Mouse (Mus musculus) thymus, postnatal 0 days (tissue): ENCODE data around the gene Cald1. TPM values are rescaled to one million over a fixed set of nuclear protein-coding genes. Genes with fewer than 3 reads are reported as not detected.

Experiments used
- DNase-seq: peaks from one replicate; pipeline ENCODE4 v3.0.0-alpha.2; 2015; ENCODE audit warnings: low spot score
- polyA plus RNA-seq: library from polyadenylated mRNA; unstranded; fragments of >200 nt; fragmentation: Nextera tagmentation; extraction: Ambion mirVana; gene quantifications from 2 replicates; pipeline ENCODE4 v1.2.1, GENCODE M21; 2015

Gene Cald1
- polyA plus RNA-seq, 1 experiment from 2014 or later: 34.0 TPM

DNA sequence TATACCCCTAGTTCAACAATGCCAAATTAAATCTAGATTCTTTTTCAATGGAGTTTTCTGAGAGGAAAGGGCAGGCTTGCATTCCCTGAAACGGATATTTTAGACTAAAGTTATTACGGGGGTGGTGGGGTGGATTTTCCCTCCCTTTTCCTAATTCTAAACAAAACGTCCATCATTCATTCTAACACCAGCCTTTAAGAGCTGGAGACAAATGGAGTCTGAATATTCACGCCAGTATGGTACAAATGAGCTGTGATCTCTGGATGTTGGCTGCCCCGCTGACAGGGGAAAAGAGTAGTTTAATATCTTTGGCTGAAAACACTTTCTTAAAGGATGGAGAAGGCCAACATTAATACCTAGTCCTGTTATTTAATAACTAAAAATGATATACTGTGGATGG is 66.4 kb downstream of the Cald1 start:
- DNase-seq: no peak

DNA sequence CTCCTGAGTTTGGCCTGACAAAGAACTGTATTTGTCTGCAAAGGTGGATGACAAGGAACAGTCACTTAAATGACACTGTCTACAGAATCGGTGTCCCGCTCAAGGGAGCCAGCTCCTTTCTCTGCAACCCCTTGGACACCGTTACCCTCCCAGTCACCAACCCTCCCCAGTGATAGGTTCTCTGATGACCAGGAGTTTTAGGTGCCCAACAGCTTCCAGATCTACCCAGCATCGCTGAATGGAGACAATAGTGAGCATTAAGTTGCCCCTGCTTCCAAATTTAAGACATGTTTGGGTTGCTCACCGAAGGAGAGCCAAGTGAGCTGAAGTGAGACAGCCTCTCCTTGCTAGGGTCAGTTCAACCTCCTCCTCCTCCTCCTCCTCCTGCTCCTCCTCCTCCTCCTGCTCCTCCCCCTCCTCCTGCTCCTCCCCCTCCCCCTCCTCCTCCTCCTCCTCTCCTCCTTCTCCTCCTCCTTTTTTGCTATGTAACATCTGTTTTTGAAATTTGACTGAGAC is 70.5 kb downstream of the Cald1 start:
- no peak for DNase-seq

DNA sequence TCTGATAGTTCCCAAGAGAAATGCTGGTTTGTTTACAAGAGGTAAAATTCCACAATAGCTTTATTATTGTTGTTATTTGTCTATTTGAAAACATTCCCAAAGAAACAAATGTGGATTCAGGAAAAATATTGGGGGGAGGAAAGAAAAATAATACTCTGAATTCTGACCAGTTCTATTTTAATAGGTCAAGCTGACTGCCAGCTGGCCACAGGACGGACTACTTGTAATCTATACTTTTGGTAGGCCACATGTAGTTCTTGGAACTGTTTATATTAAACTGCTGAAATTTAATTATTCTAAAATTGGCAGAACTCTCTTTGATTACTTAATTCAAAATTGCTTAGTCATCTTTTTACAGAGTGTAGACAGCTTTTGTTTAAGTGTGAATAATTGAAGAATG is 73.1 kb downstream of the Cald1 start:
- DNase-seq: no peak

DNA sequence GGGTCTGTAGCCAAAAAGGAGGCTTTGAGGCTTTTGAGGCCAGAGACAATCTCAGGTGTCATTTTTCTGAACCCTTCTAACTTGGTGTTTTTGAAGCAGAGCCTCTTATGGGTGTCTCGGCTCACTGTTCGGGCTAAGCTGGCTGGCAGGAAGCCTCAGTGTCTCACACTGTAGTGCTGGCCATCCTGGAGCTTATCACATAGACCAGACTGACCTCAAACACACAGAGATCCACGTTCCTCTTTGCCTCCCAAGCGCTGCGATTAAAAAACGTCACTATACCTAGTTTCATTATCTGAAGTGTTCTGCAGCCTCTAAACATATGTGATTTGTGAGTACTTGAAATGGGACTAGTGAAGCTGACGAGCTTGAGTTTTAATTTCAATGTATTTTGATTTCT is 76.1 kb downstream of the Cald1 start:
- DNase-seq: no peak

DNA sequence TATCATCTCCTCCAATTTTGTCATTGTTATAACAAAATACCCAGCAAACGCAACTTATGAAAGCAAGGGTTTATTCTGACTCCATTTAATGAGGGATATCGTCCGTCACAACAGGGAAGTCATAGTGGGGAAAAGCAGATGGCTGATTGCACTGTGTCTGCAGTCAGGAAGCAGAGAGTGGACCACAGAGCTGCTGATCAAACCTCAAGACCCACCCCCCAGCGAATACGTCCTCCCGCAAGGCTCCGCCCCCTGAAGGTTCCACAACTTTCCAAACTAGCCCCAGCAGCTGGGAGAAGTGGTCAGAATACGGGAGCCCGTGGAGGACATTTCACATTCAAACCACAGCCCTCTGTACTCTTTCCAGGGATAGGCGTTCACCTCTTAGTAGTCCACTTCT is 76.6 kb downstream of the Cald1 start:
- DNase-seq: peak; percentile 9

DNA sequence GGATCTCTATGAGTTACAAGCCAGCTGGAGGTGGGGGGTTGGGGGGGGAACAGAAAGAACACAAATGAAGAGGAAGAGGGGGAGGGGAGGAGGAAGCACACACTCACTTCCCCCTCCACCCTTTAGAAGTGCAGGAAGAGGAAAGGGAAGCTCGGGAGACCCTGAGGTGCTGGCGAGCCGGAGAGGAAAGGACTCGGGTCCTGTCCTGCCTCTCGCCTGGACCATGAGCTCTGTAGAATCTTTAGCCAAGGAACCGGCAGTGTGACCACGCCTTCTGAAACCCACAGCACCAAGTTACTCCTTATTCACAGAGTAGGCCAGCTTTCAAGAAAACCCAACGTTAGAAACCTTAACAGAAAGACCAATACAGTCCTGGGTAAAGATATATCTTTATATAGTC is 83.8 kb downstream of the Cald1 start:
- DNase-seq: no peak

DNA sequence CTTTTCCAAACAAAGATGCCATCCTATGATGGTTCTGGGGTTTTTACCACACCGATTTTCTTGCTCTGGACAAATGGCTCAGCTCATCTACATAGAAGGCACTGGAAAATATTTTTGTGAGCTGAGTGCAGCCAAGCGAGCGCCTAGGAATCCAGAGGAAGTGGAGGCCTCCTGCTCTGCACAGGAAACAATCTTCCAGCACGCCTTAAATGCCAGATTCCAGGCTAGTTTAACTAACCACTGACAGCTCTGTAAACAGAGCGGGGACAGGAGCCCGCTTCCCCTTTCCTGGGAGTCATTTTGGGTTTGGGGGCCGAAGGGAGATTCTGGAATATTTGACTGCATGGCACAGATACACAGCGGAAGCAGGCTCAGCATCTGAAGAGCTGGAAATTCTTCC is 86.6 kb downstream of the Cald1 start:
- DNase-seq: no peak

DNA sequence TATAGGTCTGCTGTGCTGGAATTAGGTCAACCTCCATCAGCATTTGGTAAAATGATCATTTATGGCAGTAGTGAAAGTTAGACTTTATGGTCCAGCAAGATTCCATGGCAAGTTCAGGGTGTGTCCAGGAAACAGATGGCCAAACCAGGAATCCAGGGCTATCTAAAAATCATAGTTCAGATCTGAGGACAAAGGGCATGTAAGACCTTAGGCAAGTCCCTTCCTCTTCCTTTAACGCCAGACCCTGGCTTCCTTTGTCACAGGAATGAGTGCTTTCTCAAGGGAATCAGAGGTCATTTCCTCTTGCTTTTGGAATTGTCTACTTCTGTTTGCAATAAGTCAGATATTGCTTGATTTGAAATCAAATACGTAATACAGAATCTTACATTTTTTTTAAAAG is 90.7 kb downstream of the Cald1 start:
- no peak for DNase-seq

DNA sequence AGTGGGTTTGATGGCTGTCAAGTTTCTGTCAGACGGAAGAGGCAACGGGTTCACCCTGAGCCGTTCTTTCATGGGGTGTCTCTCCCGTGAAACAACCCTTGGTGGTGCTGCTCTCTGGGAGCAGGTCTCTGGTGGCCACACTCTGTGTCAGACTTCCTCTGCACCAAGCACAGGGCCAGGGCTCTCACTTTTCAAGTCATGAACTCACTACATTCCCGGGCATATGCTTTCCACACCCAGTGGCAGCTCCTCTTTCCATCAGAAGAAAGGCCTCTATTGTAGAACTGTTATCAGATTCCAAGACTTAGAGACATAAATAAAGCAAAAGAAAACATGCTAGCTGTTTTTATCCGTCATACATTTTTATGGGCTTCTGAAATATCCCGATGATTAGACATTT is 93.1 kb downstream of the Cald1 start:
- DNase-seq: no peak

DNA sequence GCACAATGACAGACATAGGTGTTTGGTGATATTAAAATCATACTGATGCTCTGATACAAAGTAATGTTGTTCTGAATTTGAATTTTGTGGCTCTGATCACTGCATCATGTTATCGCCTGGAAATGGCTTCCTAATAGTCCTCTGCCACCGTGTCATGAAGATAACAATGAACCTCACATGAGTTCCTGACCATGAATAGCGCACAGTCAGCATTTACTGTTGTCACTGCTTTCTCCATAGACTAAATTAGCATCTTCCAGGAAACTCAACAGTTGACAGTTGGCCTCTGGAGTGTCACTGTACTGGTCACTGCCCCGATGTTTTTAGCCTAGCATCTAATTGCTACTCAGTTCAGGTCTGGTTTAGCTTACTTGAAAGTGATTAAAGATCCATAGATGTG is 95.8 kb downstream of the Cald1 start:
- no peak for DNase-seq

DNA sequence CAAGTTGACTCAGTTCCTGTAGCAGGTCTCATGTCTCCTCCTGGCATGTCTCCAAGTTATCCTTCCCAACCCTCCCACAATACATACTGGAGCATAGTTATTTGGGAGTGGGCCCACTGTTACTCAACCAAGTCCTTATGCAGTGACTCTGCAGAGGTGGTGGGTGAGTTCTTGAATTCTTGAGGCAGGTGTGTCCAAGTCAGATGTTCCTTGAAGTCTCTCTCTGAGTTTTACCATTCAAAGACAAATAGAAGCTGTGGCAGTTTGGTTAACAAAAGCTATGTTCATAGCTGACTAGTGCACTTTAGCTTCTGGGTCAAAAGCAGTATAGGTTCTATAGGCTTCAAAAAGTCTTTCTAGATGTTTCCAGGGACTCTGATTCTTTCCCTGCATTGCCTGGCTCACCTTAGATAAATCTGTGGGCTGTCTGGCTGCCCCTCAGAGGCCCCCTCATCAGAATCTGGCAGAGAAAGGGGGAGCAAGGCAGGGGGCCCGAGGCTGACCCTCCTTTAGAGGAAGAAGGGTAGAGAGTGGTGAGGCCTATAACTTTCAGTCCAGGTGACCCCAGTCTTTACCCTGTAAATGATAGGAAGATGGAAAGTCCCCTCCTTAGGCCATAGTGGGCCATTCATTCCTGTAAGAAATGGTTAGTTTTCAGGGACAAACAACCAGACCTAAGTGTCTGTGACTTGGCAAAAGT is 105.3 kb downstream of the Cald1 start:
- no peak for DNase-seq

DNA sequence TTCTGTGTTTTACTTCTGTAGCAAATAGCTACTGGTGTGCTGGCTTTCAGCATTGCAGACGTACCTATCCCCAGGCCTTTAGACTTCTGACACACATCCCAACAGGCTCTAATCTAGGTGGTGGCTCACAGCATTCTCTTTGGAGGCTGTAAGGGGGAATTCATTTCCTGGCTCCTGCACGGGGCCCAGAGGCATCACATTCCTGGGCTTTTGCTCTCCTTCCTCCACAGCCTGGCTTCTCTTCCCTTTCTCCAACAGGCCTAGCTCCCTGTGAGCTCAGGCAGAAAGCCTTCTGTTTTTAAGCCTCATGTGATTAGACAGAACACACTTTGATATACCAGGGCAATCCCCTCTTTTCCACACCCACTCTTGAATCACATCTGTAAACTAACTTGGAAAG is 109.2 kb downstream of the Cald1 start:
- no peak for DNase-seq

DNA sequence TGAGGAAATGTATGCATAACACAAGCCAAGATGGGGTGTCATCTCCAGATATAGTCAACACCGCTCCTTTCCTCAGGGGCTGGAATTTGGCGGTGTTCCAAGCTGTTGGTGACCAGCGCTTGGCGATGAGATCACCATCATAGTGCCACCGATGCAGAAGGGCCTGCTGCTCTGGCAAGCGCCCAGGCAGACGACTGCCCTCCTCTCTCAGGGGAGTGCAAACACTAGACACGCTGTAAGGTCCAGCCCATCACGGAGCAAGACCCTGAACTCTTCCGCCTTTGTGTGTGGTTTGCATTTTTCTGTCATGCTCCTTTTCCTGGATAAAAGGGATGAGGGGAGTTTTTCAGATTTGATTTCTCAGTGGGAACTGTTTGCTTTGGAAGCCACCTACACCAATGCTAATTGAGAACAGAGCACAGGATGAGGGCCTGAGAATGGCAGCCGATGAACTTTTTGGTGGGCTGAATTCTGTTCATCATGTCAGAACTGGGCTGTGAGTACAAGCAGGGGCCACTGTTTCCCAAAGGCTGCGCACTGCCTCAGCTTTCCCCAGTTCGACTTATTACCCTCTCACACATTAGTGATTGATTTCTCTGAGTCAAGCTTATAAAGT is 110.5 kb downstream of the Cald1 start:
- DNase-seq: no peak

DNA sequence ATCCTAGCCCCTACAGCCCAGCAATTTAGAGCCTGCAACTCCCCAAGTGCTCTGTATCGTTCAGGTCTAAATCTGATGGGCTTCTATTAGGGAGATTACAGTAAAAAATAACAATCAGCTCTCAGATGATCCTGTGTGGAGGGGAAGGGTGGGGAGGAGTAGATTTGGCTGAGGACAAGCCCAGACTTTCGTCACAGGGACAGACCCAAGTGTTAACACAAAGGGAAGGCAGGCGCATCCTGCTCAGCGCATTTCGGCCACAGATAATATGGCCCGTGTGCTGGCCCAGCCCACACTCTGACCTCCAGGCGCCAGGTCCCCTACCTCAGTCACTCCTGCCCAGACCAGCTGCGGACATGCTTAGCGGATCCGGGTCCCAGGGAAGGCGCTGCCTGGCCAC is 111.0 kb downstream of the Cald1 start:
- no peak for DNase-seq

DNA sequence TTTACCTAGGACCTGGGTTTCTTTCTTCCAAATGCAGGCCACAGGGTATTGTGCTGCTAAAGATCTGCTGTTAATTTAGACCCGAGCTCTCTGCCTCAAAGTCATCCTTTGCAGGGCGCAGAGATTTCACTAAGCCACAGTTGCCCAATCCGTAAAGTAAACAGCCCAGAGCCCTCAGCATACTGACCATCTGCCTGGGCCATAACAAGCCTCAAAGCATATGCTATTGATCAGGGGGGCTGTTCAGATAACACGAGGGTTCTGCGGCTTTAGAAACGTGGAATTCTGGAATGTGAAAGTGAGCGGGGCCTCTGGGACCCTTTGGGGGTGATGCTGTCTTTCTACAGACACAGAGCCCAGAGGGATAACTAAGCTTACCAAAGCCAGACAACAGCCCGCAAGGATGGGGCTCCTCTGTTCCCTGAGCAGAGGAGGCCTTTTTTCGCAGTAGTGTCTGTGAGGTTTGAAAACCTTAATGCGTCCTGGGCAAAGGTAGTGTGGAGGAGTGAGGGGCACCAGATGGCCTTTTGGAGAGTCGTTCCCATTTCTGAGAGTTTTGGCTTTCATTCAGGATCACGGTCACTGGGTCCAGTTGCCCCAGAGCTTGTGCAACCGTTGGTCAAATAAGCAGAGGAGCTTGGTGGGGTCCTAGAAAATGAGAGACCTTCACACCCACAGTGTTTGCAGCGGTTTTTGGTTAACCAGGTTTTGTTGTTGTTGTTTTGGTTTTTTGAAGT is 111.8 kb downstream of the Cald1 start:
- no peak for DNase-seq

DNA sequence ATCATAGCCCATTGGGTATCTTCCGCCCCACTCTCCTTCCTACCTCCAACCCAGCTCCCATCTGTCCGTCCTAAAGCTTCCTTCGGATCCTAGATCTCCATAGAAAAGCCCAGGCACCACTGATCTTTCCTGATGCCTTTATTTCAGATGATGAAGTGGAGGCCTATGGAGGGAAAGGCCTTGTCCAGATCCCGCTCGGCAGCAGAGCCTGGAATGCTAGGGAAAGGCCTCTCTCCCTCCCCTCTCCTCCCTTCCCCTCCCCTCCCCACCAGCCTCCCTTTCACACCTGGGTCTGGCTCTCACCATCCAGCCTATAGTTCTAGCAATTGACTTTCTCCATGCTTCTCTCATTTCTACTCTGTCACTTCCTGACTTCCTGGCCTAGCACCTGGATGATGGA is 112.5 kb downstream of the Cald1 start:
- DNase-seq: no peak

DNA sequence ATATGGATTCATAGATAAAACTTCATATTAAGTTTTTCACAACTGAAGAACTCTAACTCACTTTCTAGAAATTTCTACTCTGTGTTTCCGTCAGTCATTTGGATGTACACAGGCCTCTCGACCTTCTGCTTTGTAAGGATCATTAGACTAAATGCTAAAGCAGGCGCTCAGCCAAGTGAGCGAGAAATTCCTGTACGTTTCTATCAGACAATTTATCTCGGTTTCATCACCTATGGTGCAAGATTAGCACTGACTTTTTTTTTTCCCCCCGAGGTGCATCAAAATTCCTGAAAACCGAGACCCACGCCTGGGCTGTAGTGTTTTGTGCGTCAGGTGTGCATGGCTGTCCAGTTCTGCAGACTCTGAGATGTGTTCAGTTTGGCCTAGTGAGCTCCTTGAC is 113.3 kb downstream of the Cald1 start:
- no peak for DNase-seq

DNA sequence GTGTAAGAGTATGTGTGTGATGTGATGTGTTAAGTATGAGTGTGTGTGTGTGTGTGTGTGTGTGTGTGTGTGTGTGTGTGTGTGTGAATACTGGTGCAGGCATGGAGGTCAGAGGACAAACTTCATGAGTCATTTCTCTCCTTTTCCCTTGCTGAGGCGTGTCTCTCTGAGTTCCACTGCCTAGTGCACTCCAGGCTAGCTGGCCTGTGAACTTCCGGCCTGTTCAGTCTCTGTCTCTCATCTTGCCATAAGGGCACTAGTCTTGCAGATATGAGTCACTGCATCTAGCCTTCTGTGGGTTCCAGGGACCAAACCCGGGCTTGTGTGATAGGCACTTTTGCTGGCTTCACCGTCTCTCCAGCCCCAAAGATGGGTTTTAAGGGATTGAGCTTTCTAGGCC is 114.9 kb downstream of the Cald1 start:
- DNase-seq: no peak

DNA sequence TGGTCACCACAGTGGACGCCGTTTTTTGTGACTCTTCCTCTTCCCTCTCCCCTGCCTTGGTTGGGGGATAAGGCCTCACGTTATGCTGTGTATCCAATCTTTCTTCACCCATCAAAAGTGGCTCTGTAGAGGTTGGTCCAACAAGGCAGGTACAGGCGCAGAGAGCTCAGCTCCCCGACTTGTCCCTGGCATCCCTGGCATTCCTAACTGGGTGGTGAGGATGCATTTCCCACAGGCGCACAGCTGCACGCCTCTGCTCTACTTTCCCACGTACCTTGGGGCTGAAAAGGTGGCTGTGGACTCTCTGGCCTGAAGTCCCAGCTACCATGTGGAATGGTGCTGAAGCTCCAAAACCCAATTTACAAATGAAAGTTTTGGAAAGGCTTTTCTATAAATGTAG is 115.5 kb downstream of the Cald1 start:
- no peak for DNase-seq

DNA sequence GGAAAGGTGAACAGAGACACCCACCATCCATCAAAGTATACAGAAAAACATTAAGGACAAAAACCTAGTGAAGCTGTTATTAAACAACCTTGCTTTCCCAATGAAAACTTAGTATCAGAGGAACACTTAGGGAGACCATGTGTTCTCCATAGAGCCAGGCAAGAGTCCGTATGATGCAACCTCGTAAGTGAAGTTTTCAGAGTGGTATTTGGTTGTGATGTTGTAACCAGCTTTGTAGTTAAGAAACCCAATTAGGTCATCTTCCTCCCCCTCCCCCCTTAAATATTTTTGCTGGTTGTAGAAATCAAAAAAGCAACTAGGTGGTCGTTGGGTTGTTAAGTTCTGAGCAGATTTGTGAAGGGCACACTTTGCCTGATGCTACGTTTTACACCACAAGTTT is 116.3 kb downstream of the Cald1 start:
- DNase-seq: no peak

DNA sequence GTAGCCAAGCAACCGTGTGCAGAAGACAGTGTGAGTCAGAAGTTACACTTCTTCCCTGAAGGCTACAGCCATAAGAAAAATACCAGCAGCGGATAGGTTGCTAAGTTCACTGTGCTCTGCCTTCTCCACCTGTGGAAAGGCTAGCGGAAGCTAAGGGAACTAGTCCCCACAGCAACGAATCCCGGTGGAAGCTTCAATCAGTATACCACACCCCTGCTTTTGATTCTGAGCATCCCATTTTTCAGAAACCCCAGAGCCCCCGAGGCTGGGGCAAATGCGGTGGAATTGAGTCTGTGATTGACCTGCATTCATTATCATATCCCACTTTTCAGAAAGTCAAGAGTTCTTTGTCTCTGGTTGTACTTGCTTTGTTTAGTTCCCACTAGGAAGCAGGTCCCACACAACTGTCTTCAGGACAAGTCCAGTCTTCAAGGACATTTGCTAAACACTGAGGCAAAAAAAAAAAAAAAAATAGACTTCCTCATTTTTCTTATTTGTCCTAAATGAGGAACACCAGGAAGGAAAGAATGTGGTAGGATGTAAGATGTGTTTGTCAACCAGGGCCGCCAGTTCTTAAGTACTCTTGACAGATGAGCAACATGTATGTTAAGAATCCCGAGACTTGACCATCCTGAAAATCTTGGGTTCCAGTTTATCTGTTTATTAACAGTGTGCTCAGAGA is 118.0 kb downstream of the Cald1 start:
- no peak for DNase-seq
